Mouse (Mus musculus) adrenal gland, adult (tissue): ENCODE measurements around the gene Zhx3.

ENCODE experiments used
- DNase-seq, 2 experiments: peaks; one replicate each; pipeline ENCODE4 v3.0.0; 2022 to 2023; ENCODE audit warnings: low spot score in 1 of 2; ENCODE audit not compliant: inconsistent age in 2 of 2

Zhx3 gene

GRCm38 (mm10) chr2:160883912-160884311 lies 11.1 kb upstream of the Zhx3 start:
- DNase-seq: peak in 1 of 2 experiments; percentile 69

DNA sequence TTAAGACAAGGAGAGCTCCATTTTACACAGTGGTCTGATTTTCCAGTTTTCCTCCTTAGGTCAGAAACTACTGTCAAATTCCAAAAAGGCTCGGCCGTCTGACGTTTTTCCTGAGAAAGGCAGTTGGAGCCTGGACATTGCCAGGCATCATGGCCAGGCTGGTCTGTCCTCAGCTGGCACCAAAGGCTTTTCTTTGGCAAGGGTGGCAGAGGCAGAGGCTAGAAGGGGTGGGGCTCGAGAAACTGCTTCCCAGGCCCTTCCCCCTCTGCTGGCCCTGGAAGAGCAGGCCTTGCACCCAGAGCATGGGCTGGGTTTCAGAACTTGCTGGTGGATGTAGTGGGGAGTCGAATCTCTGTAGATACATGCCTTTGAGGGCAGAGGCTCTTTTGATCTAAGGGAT lies 9.6 kb upstream of the Zhx3 start:
- peak; percentile 49 to 82 for DNase-seq

GRCm38 (mm10) chr2:160881462-160882101 lies 8.8 kb upstream of the Zhx3 start:
- DNase-seq: peak; percentile 50 to 83

DNA sequence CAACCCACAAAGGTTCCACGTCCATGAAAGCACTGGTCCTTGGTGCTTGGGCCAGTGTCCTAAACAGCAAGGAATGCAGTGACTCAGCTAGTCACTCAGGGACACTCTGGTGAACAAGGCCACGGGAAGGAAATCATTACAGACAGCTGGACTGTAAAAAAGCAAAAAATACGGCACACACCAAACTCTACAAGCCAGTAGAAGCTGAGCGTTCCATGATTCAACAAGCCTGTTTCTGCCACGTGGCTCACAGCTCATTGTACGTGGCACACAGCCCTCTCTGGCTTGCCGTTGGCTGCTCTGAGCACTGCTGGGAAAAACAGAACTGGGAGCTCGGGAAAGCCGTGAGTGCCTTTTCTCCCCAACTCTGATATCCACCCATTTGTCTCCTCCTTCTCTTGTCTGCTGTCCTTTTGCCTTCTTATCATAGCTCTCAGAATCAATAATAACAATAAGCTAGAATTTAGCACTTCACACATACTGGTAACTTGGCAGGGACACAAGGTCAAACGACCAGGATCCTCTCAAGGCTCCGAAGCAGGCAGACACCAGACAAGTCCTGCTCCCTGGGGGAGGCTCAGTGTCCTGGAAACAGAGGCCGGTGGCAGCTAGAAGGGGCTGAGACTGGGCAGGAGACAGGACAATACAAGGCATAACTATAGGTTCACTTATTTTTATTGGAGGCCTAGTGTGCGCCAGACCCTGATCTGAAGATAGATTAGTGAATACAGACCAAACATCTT lies 7.8 kb upstream of the Zhx3 start, which contains the start of gene Lpin3:
Gene Lpin3, plus strand, starts transcription at position 218 of the 743 bp plus-strand sequence.
- DNase-seq: peak; percentile 88 to 96

- peak in 1 of 2 experiments; percentile 46 for DNase-seq
Measured at GRCm38 (mm10) chr2:160876115-160876514, 3.3 kb upstream of the Zhx3 start.

DNA sequence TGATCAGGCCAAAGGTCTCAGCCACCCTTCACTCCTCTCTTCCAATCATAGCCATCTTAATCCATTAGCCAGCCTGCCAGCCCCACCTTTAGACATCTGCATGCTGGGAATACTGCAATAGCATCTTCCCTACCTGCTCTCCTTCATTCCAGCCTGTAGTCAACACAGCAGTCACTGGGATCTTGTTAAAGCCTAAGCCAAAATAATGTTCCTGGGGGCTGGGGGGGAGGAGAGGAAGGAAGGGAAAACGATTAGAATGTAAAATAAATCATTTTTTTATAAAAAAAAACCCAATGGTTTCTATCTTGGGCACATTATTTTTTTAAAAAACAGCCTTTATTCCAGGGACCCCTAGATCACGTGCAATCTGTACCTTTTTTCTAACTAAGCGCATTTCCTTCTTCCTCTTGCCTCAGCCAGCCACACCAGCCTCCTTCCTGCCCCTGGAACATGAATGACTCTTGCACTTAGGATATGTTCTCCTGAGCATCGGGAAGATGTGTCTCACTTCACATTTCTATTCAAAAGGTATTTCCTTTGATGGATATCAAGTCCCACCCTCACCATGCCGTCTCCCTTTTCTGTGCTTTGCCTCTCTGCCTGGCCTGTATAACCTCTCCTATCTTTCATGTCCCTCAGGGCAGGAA lies 1.6 kb upstream of the Zhx3 start:
- DNase-seq: peak in 1 of 2 experiments; percentile 62

DNA sequence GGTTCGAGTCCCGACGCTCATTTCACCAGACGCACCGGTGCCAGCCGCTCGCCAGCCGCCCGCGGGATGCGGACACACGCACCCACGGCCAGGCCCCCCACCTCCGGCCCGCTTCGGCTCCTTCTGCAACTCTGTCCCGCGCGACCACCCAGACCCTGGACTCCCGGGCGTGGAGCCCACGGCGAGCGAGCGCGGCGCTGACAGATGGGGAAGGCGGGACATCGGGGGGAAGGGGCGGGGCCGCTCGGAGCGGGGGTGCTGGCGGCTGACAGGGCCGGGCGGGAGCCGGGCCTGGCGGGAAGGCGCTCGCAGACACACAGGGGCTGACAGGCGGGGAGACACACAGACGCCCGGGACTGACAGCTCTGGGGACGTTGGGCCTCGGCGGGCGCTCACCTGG lies 403 bp downstream of the Zhx3 start:
- peak; percentile 83 to 94 for DNase-seq

DNA sequence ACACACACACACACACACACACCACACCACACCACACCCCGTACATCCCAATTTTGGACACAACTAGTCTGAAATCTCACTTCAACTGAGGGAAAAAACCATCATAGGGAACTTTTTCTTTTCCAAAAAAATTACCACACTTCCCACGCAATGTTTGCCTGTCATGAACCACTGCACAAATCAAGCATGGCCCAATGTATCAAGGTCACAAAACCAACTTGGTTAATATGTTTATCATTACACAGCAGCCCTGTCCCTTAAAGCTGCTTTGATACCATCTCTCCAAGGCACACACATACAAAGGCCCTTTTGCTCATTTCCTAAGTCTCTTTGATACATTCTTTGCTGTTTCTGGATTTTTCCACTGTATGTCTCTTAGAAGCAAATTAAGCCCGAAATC lies 1.5 kb downstream of the Zhx3 start:
- peak in 1 of 2 experiments; percentile 71 for DNase-seq

- DNase-seq: no peak
Measured at GRCm38 (mm10) chr2:160869446-160869845, 3.4 kb downstream of the Zhx3 start.

- DNase-seq: no peak
Measured at GRCm38 (mm10) chr2:160865266-160865665, 7.5 kb downstream of the Zhx3 start.

DNA sequence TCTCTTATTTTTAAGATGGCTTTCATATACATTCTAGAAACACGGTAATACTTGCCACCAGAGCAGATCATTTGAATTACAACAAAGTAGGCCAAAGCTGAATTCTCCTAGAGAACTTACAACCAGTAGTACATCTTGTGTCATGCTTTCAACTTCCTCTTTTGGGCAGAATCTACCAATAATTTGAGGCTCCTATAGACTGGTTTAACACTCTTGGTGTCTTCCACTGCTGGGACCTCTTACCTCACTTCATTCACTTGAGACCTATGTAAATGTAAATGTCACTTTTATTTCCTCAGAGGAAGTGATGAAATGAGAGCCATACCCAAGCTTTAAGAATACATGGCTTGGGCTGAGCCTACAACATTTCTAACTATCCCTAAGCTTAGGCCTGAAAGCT lies 8.7 kb downstream of the Zhx3 start:
- DNase-seq: no peak

GRCm38 (mm10) chr2:160860363-160860762 lies 12.4 kb downstream of the Zhx3 start:
- DNase-seq: peak in 1 of 2 experiments; percentile 41

GRCm38 (mm10) chr2:160856359-160857102 lies 16.3 kb downstream of the Zhx3 start:
- no peak for DNase-seq

GRCm38 (mm10) chr2:160854687-160855086 lies 18.1 kb downstream of the Zhx3 start:
- DNase-seq: no peak

DNA sequence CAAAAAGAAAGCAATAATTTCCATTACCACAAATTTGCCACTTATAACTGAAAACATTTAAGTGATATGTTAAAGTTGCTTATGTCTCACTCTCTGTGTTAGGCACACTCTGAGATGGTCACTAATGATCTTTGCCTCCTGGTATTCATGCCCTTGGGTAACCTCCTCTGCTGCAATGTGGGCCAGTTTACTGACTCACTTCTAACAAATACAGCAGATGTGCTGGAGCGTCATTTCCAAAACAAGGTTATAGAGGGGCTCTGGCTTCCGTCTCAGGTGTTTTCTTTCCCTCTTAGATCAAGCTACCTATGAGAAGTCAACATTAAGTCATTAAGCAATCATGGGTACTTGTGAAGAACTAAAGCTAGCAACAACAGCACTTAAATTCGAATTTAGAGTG lies 22.4 kb downstream of the Zhx3 start:
- peak in 1 of 2 experiments; percentile 74 for DNase-seq

DNA sequence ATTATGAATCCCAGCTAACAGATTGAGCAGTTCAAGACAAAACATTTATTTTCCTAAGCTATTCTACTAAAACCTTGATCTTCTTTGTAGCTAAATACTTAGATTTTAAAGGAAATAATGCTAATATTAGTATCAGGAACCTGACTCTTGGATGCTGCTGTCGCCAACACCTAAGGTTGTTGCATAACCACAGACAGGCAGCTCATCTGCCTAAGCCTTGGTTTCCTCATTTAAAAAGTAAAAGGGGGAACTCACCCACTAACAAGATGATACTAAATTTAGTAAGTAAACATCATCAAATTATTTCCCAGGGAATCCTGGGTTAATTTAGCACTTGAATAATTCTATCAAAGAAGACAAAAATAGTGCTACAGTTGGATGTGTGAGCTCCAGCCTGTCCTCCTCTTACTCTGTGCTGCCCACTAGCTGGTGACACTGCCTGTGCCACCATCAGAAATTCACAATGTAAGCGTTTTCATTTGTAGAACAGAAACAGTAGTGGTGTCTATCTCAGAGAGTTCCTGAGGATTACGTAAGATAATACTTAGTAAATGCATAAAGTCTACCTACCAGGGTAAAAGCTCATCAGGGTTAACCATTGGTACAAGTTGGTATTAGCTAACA lies 23.1 kb downstream of the Zhx3 start:
- DNase-seq: no peak

GRCm38 (mm10) chr2:160848186-160848585 lies 24.6 kb downstream of the Zhx3 start:
- DNase-seq: no peak

DNA sequence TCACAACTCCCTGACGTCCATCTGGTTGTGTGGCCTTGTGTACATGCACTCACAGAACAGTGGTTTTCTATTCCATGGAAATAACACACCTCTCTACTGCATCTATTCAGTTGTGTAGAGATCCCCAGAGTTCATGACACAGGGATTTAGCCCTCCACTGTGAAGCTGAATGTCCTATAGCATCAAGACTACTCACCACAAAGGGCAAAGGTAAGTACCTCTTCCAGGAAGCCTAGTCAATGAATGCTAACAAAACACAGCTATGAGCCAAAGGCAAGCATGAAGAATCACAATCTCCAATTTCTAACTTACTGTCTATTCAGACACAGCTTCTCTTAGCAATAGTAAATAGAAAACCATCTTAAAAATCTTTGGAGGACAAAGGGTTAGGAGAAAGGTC lies 25.1 kb downstream of the Zhx3 start:
- DNase-seq: no peak

GRCm38 (mm10) chr2:160840838-160841237 lies 32.0 kb downstream of the Zhx3 start:
- DNase-seq: peak in 1 of 2 experiments; percentile 14

DNA sequence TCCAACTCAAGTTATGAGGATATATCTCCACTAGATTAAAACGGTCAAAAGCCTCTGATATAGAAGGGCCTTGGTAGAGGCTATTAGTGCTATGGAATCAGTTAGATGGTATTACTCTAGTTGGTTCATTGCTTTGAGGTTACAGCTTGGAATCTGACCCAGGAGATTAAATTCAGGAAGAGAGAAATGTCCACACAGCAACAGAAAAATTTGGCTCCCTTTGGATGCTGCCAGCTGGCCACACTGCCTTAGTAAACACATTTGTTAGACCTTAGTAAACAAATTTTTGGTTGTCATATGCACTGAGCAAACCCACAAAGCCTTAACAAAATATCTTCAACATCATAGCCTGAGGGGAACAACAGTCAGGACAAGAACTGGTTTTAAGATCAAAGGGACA lies 62.0 kb downstream of the Zhx3 start:
- DNase-seq: peak in 1 of 2 experiments; percentile 18

- no peak for DNase-seq
Measured at GRCm38 (mm10) chr2:160810376-160810775, 62.4 kb downstream of the Zhx3 start.
